ENCODE assay signal across 9 mouse cellular contexts in genomic region chr10:127677591-127678336, GRCm38 (mm10). TPM values are rescaled to one million over a fixed set of nuclear protein-coding genes. Genes with fewer than 3 reads are reported as not detected.
A peak's percentile ranks its signal among the peaks of the same experiment; 100 is the strongest.
DNase-seq lines count a peak whose midpoint lies in the region; ATAC-seq and TF ChIP-seq lines count a peak whose summit lies in the region.
"Had no signal": no experiment of that assay in that cellular context is flagged by ENCODE, and none has a peak within 500 bp of the region (broad histone marks: within the 10 kb centered on the region; RNA-seq: fewer than 3 reads in every experiment).

No protein-coding gene starts in this region.

- peaks cover 4 to 6% of the 10 kb centered on the region in 2 experiments for H3K4me1 ChIP-seq in liver, embryonic 14.5 days (replicated peaks; ENCODE audit: control insufficient read depth in 2 of 2, insufficient read depth in 2 of 2, low read length in 1 of 2)
- peaks cover 12% of the 10 kb centered on the region; the same call in 1 of the 2 replicates for H3K4me1 ChIP-seq in neural tube, embryonic 12.5 days

- ATAC-seq in liver, embryonic 14.5 days (ENCODE audit: insufficient read depth) = no peak
- peak; percentile 22; the same call in 1 of the 2 replicates for ATAC-seq in neural tube, embryonic 12.5 days (ENCODE audit: low FRiP score, low read depth)

- H3K36me3 ChIP-seq in liver, embryonic 14.5 days (replicated peaks; ENCODE audit: control insufficient read depth, insufficient read depth, low read depth) = no peaks in the 10 kb centered on the region
- H3K36me3 ChIP-seq in neural tube, embryonic 12.5 days = no peaks in the 10 kb centered on the region

- peak overlapping the region; percentile 70 to 91 for H3K4me3 ChIP-seq in liver, embryonic 14.5 days (ENCODE audit: insufficient read depth in 1 of 2, low read depth in 2 of 2, low read length in 2 of 2)
- H3K4me3 ChIP-seq in neural tube, embryonic 12.5 days = peak overlapping the region; percentile 49

- H3K9ac ChIP-seq in liver, embryonic 14.5 days (replicated peaks) = peak overlapping the region; percentile 80
- H3K9ac ChIP-seq in neural tube, embryonic 12.5 days = peak overlapping the region; percentile 65

- H3K27me3 ChIP-seq in liver, embryonic 14.5 days (ENCODE audit: control insufficient read depth, insufficient read depth, low read length) = no peaks in the 10 kb centered on the region
- no peaks in the 10 kb centered on the region for H3K27me3 ChIP-seq in neural tube, embryonic 12.5 days (replicated peaks)

- no peak for TF ChIP-seq EP300 in liver, embryonic 14.5 days (IDR thresholded peaks at IDR 0.05; ENCODE audit: low read depth)

- peak; percentile 68 for DNase-seq in urinary bladder, postnatal 14 days (ENCODE audit: low spot score)
- no peak for DNase-seq in urinary bladder, postnatal 25 days (ENCODE audit: low spot score)
- DNase-seq in cerebellum, postnatal 14 days = peak; percentile 61 to 75
- DNase-seq in gastrocnemius, postnatal 25 days = peak; percentile 45
- peak; percentile 62 for DNase-seq in kidney, adult 18-20 months
- peak; percentile 67 to 76 (median 67) for DNase-seq in liver, embryonic 14.5 days (ENCODE audit: low read depth in 3 of 3, low spot score in 3 of 3)
- peak; percentile 64 to 79 for DNase-seq in thymus, postnatal 10 days (ENCODE audit: low spot score in 2 of 2)

- WGBS in liver, embryonic 14.5 days (ENCODE audit: insufficient replicate concordance) = 6% methylated on average over 14 of the region's 14 CpGs
- 15% methylated on average over 14 of the region's 14 CpGs for WGBS in neural tube, embryonic 12.5 days

- TF ChIP-seq CTCF in liver, embryonic 14.5 days (IDR thresholded peaks at IDR 0.05; ENCODE audit: low read depth) = peak; percentile 87

- no peaks in the 10 kb centered on the region for H3K9me3 ChIP-seq in liver, embryonic 14.5 days (ENCODE audit: control insufficient read depth, low read length)
- H3K9me3 ChIP-seq in neural tube, embryonic 12.5 days = no peaks in the 10 kb centered on the region

- H3K4me2 ChIP-seq in liver, embryonic 14.5 days (ENCODE audit: low read depth) = peak overlapping the region; percentile 98
- H3K4me2 ChIP-seq in neural tube, embryonic 12.5 days (replicated peaks) = peak overlapping the region; percentile 89

- peak overlapping the region; percentile 74 for H3K27ac ChIP-seq in liver, embryonic 14.5 days
- H3K27ac ChIP-seq in neural tube, embryonic 12.5 days = no peak overlapping the region

RNA-seq across cellular contexts. Expression of gene Nab2, which starts 9.4 kb away (rescaled TPM):
- total RNA-seq in gastrocnemius, postnatal 25 days (2021) = 1 to 10 TPM; 2.5 to 4.7 TPM
- 4.0 and 4.1 TPM in 2 replicates for polyA plus RNA-seq in liver, embryonic 14.5 days (2012; rRNA removed)
- polyA plus RNA-seq in liver, embryonic 14.5 days (2014; fragmentation: Nextera tagmentation; extraction: Ambion mirVana) = 0.88 and 1.1 TPM in 2 replicates
- polyA plus RNA-seq in neural tube, embryonic 12.5 days (2016; fragmentation: Nextera tagmentation; extraction: Ambion mirVana) = 5.6 and 6.9 TPM in 2 replicates

RNA-seq across cellular contexts. Expression of gene Nemp1, which starts 11.1 kb away (rescaled TPM):
- 1 to 10 TPM; 1.7 to 2.5 TPM for total RNA-seq in gastrocnemius, postnatal 25 days (2021)
- polyA plus RNA-seq in liver, embryonic 14.5 days (2012; rRNA removed) = 5.0 and 5.5 TPM in 2 replicates
- 5.6 and 5.7 TPM in 2 replicates for polyA plus RNA-seq in liver, embryonic 14.5 days (2014; fragmentation: Nextera tagmentation; extraction: Ambion mirVana)
- 7.2 and 8.0 TPM in 2 replicates for polyA plus RNA-seq in neural tube, embryonic 12.5 days (2016; fragmentation: Nextera tagmentation; extraction: Ambion mirVana)

RNA-seq across cellular contexts. Expression of gene Myo1a, which starts 27.2 kb away (rescaled TPM):
- total RNA-seq in gastrocnemius, postnatal 25 days (2021) = under 1 TPM; 0.10 to 0.21 TPM
- polyA plus RNA-seq in liver, embryonic 14.5 days (2012; rRNA removed) = 0.25 and 0.30 TPM in 2 replicates
- polyA plus RNA-seq in liver, embryonic 14.5 days (2014; fragmentation: Nextera tagmentation; extraction: Ambion mirVana) = 0.06 and 0.19 TPM in 2 replicates
- polyA plus RNA-seq in neural tube, embryonic 12.5 days (2016; fragmentation: Nextera tagmentation; extraction: Ambion mirVana) = 0.29 and 0.58 TPM in 2 replicates
- total RNA-seq: heart, postnatal 36 days had no signal

RNA-seq across cellular contexts. Expression of gene Stat6, which starts 35.0 kb away (rescaled TPM):
- 10 to 100 TPM; 16.5 to 21.8 TPM for total RNA-seq in gastrocnemius, postnatal 25 days (2021)
- 10.9 TPM in 2 replicates for polyA plus RNA-seq in liver, embryonic 14.5 days (2012; rRNA removed)
- polyA plus RNA-seq in liver, embryonic 14.5 days (2014; fragmentation: Nextera tagmentation; extraction: Ambion mirVana) = 10.2 and 12.4 TPM in 2 replicates
- polyA plus RNA-seq in neural tube, embryonic 12.5 days (2016; fragmentation: Nextera tagmentation; extraction: Ambion mirVana) = 7.2 and 7.5 TPM in 2 replicates

RNA-seq across cellular contexts. Expression of gene Tac2, which starts 46.5 kb away (rescaled TPM):
- total RNA-seq in gastrocnemius, postnatal 25 days (2021) = not detected
- 20.7 and 27.9 TPM in 2 replicates for polyA plus RNA-seq in liver, embryonic 14.5 days (2012; rRNA removed)
- polyA plus RNA-seq in liver, embryonic 14.5 days (2014; fragmentation: Nextera tagmentation; extraction: Ambion mirVana) = 26.8 and 31.3 TPM in 2 replicates
- polyA plus RNA-seq in neural tube, embryonic 12.5 days (2016; fragmentation: Nextera tagmentation; extraction: Ambion mirVana) = 0.91 TPM in 1 of 2 replicates, not detected in the other
- total RNA-seq: heart, postnatal 36 days had no signal
